Mouse (Mus musculus) embryonic facial prominence, embryonic 13.5 days (tissue): ENCODE results near the gene Tdo2. TPM values are rescaled to one million over a fixed set of nuclear protein-coding genes. Genes with fewer than 3 reads are reported as not detected.

Experiments used
- ATAC-seq: fragments of 200-750 bp; cut with Nextera tagmentation; 2 replicates; pipeline ENCODE4 v1.8.0; 2017; ENCODE audit warnings: low read depth; ENCODE audit not compliant: insufficient number of reproducible peaks, insufficient read depth, low FRiP score, low TSS enrichment
- H3K27ac ChIP-seq: fragments of 300-500 bp; sonication (generic); 2 replicates; pipeline ENCODE4 v1.5.1; 2015; ENCODE audit warnings: moderate library complexity, mild to moderate bottlenecking, inconsistent platforms
- H3K27me3 ChIP-seq: fragments of 300-500 bp; sonication (generic); 2 replicates; pipeline ENCODE4 v1.6.1; 2015; ENCODE audit warnings: mild to moderate bottlenecking, inconsistent platforms
- H3K36me3 ChIP-seq: fragments of 300-500 bp; sonication (generic); 2 replicates; pipeline ENCODE4 v1.6.1; 2015; ENCODE audit warnings: mild to moderate bottlenecking, inconsistent platforms
- H3K4me1 ChIP-seq: fragments of 300-500 bp; sonication (generic); 2 replicates; pipeline ENCODE4 v1.6.1; 2015; ENCODE audit warnings: inconsistent platforms
- H3K4me2 ChIP-seq: fragments of 300-500 bp; sonication (generic); 2 replicates; pipeline ENCODE4 v1.6.1; 2015; ENCODE audit warnings: moderate library complexity, mild to moderate bottlenecking, inconsistent platforms
- H3K4me3 ChIP-seq: fragments of 300-500 bp; sonication (generic); 2 replicates; pipeline ENCODE4 v1.5.1; 2015; ENCODE audit warnings: mild to moderate bottlenecking, inconsistent platforms
- H3K9ac ChIP-seq: fragments of 300-500 bp; sonication (generic); 2 replicates; pipeline ENCODE4 v1.6.1; 2015; ENCODE audit warnings: mild to moderate bottlenecking, inconsistent platforms
- H3K9me3 ChIP-seq: fragments of 300-500 bp; sonication (generic); 2 replicates; pipeline ENCODE4 v1.6.1; 2016; ENCODE audit warnings: inconsistent platforms
- WGBS: fragments of 180-500 bp; shearing (Covaris S2); methylation state at CpG from one replicate; pipeline ENCODE4 v1.1.7; 2015; ENCODE audit warnings: mixed read lengths; 5-methylcytosine and 5-hydroxymethylcytosine counted together
- polyA plus RNA-seq: library from polyadenylated mRNA; unstranded; fragments of >200 nt; fragmentation: Nextera tagmentation; extraction: Ambion mirVana; gene quantifications from 2 replicates; pipeline ENCODE4 v1.2.1, GENCODE M21; 2015

The Tdo2 gene
- 0.07 TPM in 1 of 2 replicates, not detected in the other for polyA plus RNA-seq

- no peak within 1 kb of the TSS for H3K4me3 ChIP-seq
- no peak within 1 kb of the TSS for H3K27ac ChIP-seq
- H3K4me1 ChIP-seq: no peaks in the 10 kb centered on the region
- ATAC-seq: no peak
- no peaks in the 10 kb centered on the region for H3K27me3 ChIP-seq
- H3K4me2 ChIP-seq: no peak within 1 kb of the TSS
- H3K9me3 ChIP-seq: no peaks in the 10 kb centered on the region
- H3K36me3 ChIP-seq: no peaks in the 10 kb centered on the region
- H3K9ac ChIP-seq: no peak within 1 kb of the TSS
Measured at GRCm38 (mm10) chr3:81976102-81976501, at the start of gene Tdo2. Gene Tdo2, minus strand, starts transcription at chr3:81976202.

- Histone ChIP-seq H3K9me3 (no peaks in the 10 kb centered on the region), H3K4me1 (no peaks in the 10 kb centered on the region), H3K27me3 (no peaks in the 10 kb centered on the region), H3K4me3 (no peak overlapping the region), H3K36me3 (no peaks in the 10 kb centered on the region), H3K27ac (no peak overlapping the region), H3K9ac (no peak overlapping the region), H3K4me2 (no peak overlapping the region)
- whole genome bisulfite sequencing: 86% methylated on average over 3 of the region's 3 CpGs
- ATAC-seq: no peak
Measured at GRCm38 (mm10) chr3:82023065-82023464, 47.1 kb upstream of the Tdo2 start.

DNA sequence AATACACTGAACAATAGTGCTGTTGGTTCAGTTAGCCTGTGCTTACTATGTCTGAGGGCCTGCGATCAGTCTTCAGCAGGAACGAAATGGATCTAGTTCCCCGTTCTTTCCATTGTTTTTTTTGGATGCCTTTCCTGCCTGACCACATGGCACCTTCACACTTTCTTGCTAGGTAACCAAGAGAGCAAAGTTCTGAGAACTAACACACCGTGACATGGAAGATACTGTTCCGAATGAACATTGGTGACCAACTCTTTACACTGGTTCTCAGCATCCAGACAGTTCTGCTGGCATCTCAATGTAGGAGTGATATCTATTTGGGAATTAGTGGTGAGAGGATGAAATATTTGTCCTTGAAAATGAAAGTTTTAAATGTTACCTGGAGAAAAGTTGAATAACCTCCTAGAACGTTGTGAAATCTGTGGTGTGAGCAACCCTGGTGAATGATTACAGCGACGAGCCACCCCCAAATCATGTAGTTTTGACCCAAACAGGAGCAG is 46.5 kb upstream of the Tdo2 start:
- Histone ChIP-seq H3K4me2 (no peak overlapping the region), H3K36me3 (no peaks in the 10 kb centered on the region), H3K4me3 (no peak overlapping the region), H3K9me3 (no peaks in the 10 kb centered on the region), H3K9ac (no peak overlapping the region), H3K4me1 (no peaks in the 10 kb centered on the region), H3K27ac (no peak overlapping the region), H3K27me3 (no peaks in the 10 kb centered on the region)
- no peak for ATAC-seq
- 87% methylated on average over 8 of the region's 8 CpGs for WGBS

DNA sequence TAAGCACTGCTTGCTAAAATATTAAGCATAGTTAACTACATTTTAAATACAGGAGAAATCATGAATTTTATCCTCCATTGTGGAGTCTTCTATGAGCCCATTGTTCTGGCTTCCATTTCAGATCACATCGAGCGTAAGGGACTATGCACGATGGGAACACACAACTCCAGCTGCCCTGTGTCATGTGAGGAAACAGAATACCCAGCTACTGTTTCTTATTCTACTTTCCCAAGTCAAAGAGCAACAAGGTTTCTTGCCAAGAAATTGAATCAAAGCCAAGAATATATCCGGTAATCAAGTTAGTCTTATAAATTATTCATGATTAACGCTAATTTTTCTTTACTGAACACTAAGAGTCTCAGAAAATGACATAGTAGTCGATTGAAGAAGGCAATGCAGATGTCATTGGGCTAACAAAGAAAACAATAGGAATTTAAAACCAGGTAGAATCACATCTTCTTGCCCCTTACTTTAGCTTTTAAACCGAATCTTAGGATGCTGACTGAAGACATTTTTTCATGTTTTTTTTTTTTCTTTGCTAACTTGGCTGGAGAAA is 38.2 kb upstream of the Tdo2 start:
- Histone ChIP-seq H3K9me3 (no peaks in the 10 kb centered on the region), H3K9ac (no peak overlapping the region), H3K4me3 (no peak overlapping the region), H3K4me2 (no peak overlapping the region), H3K36me3 (no peaks in the 10 kb centered on the region), H3K4me1 (no peaks in the 10 kb centered on the region), H3K27ac (no peak overlapping the region), H3K27me3 (no peaks in the 10 kb centered on the region)
- no peak for ATAC-seq
- WGBS: 69% methylated on average over 7 of the region's 7 CpGs

DNA sequence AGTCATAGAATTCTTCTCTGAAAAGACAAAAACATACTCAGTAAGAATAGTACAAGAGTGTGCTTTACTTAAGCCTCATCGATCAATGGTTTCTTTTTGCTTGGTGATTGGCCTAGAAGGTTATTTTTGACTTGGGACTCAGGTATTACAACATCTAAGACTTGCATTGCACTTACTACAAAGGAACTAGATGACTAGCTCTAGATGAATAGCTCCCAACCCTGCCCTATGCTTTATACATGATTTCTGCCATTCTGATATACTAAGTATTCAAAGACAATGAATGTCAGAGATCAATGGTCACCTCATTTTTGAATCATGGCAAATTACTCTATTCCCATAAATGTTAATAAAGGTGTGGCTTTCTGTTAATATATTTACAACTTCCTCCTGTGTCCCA is 31.0 kb upstream of the Tdo2 start:
- Histone ChIP-seq H3K4me2 (no peak overlapping the region), H3K27ac (no peak overlapping the region), H3K9ac (no peak overlapping the region), H3K27me3 (no peaks in the 10 kb centered on the region), H3K9me3 (no peaks in the 10 kb centered on the region), H3K36me3 (no peaks in the 10 kb centered on the region), H3K4me3 (no peak overlapping the region), H3K4me1 (no peaks in the 10 kb centered on the region)
- ATAC-seq: no peak
- 94% methylated on average over 1 of the region's 1 CpGs for WGBS

GRCm38 (mm10) chr3:81995988-81996387 is 20.0 kb upstream of the Tdo2 start:
- Histone ChIP-seq H3K4me3 (no peak overlapping the region), H3K27me3 (no peaks in the 10 kb centered on the region; the same call in 1 of the 2 replicates), H3K9me3 (no peaks in the 10 kb centered on the region), H3K27ac (no peak overlapping the region), H3K9ac (no peak overlapping the region), H3K36me3 (no peaks in the 10 kb centered on the region), H3K4me1 (no peaks in the 10 kb centered on the region), H3K4me2 (no peak overlapping the region)
- WGBS: 3% methylated on average over 1 of the region's 1 CpGs
- no peak for ATAC-seq

DNA sequence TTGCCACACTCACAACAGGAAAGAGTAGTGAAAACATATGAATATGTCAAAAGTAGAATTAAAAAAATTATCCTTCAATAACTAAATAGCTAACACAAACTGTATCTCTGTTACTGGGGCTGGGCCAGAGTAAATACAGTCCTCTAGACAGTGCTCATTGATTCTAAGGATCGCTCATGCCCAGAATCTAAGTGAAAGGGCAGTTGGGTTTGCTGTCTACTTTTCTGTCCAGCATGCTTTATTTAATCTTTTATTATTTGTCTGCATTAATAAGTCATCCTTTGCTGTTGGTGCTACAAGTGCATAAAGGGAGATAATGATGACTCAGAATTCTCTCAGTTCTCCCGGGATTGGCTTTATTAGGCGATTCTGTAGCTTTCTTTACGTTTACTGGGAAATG is 19.4 kb upstream of the Tdo2 start:
- Histone ChIP-seq H3K4me1 (no peaks in the 10 kb centered on the region), H3K9ac (no peak overlapping the region), H3K4me3 (no peak overlapping the region), H3K27ac (no peak overlapping the region), H3K9me3 (no peaks in the 10 kb centered on the region), H3K27me3 (no peaks in the 10 kb centered on the region; the same call in 1 of the 2 replicates), H3K4me2 (no peak overlapping the region), H3K36me3 (no peaks in the 10 kb centered on the region)
- 46% methylated on average over 4 of the region's 4 CpGs for whole genome bisulfite sequencing
- ATAC-seq: no peak

DNA sequence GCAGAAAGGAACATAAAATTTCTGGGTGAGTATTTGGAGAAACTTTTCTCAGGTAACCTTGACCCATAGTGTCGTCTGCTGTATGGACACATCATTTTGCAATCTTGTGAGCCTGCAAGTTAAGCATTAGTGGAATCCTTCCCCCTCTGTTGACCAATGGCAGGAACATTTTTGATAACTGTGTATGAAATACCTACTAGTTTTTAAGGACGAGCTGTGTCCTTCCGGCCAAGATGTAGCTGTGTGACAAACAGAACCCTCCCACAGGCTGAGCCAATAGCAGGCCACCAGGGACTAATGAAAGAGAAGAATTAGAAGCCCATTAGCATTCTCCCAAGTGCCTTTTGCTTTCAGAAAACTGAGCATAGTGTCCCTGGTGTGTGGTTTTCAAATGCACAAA is 14.5 kb upstream of the Tdo2 start:
- H3K4me2 ChIP-seq: no peak overlapping the region
- 75% methylated on average over 3 of the region's 3 CpGs for WGBS
- H3K9me3 ChIP-seq: no peaks in the 10 kb centered on the region
- H3K4me3 ChIP-seq: no peak overlapping the region
- H3K9ac ChIP-seq: no peak overlapping the region
- no peaks in the 10 kb centered on the region for H3K36me3 ChIP-seq
- no peak overlapping the region for H3K27ac ChIP-seq
- ATAC-seq: no peak
- H3K27me3 ChIP-seq: no peaks in the 10 kb centered on the region; the same call in 1 of the 2 replicates
- no peaks in the 10 kb centered on the region; the same call in 1 of the 2 replicates for H3K4me1 ChIP-seq

GRCm38 (mm10) chr3:81989692-81990141 is 13.7 kb upstream of the Tdo2 start:
- no peak for ATAC-seq

DNA sequence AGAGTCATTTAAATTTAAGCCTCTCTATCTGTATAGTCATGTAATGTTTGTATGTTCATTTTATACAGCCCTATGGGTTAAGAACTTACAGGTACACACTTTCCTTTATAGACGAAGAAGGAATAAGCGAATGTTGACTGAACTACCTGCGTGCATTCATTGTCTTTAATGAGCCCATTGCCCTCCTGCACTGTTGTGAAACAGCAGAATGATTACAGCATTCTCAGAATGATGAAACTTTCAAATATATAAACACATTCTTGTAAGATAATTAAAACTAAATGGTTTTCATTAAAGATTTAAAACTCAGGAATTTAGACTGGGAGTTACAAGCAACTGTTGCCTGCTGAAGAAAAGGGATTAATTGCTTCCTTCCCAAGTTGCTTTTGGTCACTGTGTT is 11.6 kb upstream of the Tdo2 start:
- Histone ChIP-seq H3K9me3 (no peaks in the 10 kb centered on the region), H3K4me2 (no peak overlapping the region), H3K36me3 (no peaks in the 10 kb centered on the region), H3K27me3 (no peaks in the 10 kb centered on the region), H3K4me1 (no peaks in the 10 kb centered on the region; the same call in 1 of the 2 replicates), H3K9ac (no peak overlapping the region), H3K27ac (no peak overlapping the region), H3K4me3 (no peak overlapping the region)
- 89% methylated on average over 3 of the region's 3 CpGs for WGBS
- no peak for ATAC-seq

More at GRCm38 (mm10) chr3:81989692-81990141, 13.7 kb upstream of the Tdo2 start:
- Histone ChIP-seq H3K9me3 (no peaks in the 10 kb centered on the region), H3K4me3 (no peak overlapping the region), H3K9ac (no peak overlapping the region), H3K4me1 (no peaks in the 10 kb centered on the region; the same call in 1 of the 2 replicates), H3K27me3 (no peaks in the 10 kb centered on the region), H3K27ac (no peak overlapping the region), H3K4me2 (no peak overlapping the region), H3K36me3 (no peaks in the 10 kb centered on the region)
- 19% methylated on average over 2 of the region's 2 CpGs for WGBS

GRCm38 (mm10) chr3:81986103-81986502 is 10.1 kb upstream of the Tdo2 start:
- no peaks in the 10 kb centered on the region for H3K27me3 ChIP-seq
- WGBS: 93% methylated on average over 2 of the region's 2 CpGs
- no peak overlapping the region for H3K9ac ChIP-seq
- no peaks in the 10 kb centered on the region for H3K36me3 ChIP-seq
- H3K27ac ChIP-seq: no peak overlapping the region
- no peaks in the 10 kb centered on the region; the same call in 1 of the 2 replicates for H3K4me1 ChIP-seq
- no peak for ATAC-seq
- no peaks in the 10 kb centered on the region for H3K9me3 ChIP-seq
- no peak overlapping the region for H3K4me2 ChIP-seq
- no peak overlapping the region for H3K4me3 ChIP-seq

DNA sequence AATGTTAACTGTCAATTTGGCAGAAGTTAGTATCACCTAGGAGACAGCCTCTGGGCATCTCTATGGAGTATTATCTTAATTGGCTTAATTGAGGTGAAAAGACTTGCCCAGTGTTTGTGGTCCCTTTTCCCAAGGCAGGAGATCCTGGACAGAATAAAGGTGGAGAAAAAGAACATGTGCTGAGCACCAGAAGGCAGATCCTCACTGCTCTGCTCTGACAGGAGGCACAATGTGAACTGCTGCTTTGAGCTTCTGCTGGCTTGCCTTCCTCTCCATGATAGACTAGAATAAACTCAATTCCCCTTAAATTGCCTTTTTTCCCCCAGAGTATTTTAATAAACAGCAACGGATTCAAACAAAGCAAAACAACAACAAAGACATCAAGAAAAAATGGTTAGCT is 9.1 kb upstream of the Tdo2 start:
- H3K4me2 ChIP-seq: no peak overlapping the region
- no peak overlapping the region for H3K27ac ChIP-seq
- no peaks in the 10 kb centered on the region for H3K9me3 ChIP-seq
- ATAC-seq: no peak
- H3K27me3 ChIP-seq: no peaks in the 10 kb centered on the region
- no peaks in the 10 kb centered on the region for H3K36me3 ChIP-seq
- no peak overlapping the region for H3K9ac ChIP-seq
- no peak overlapping the region for H3K4me3 ChIP-seq
- 46% methylated on average over 1 of the region's 1 CpGs for WGBS
- no peaks in the 10 kb centered on the region; the same call in 1 of the 2 replicates for H3K4me1 ChIP-seq
